Mouse (Mus musculus): ENCODE results near the gene Asb15.

DNA sequence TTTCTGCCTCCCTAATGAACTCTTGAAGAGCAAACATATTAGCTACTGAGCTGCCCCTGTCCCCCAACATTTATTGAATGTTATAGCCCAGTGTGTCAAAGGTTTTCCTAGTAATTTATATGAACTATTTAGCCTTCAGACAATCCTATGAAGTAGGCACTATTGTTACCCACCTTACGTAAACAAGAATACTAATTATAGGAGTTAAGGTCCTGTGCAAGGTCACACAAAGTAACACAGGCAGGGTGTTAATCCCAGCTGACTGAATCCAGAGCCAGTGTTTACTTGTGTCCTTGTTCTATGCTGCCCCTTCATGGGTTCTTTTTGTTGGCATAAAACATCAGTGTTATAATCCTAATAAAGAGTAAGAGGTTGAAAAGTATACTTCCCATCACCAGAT is 41.8 kb downstream of the Asb15 start:
- no peak for TF ChIP-seq CTCF (IDR thresholded peaks at IDR 0.05; ENCODE audit: control insufficient read depth, insufficient read depth, low read length)
- TF ChIP-seq POLR2A (IDR thresholded peaks at IDR 0.05; ENCODE audit: borderline replicate concordance, control insufficient read depth, low read depth, low read length), result no peak
